Mouse (Mus musculus) liver, adult 2 months (tissue): Measurements from ENCODE around the gene Ptprd.

Experiments
- CTCF ChIP-seq: fragments of 200-500 bp; IDR thresholded peaks from 2 replicates; pipeline ENCODE4 v1.5.1; 2011; ENCODE audit warnings: low read depth, low read length, control low read depth
- POLR2A ChIP-seq: fragments of 200-500 bp; IDR thresholded peaks from 2 replicates; pipeline ENCODE4 v1.6.1; 2011; ENCODE audit warnings: low read length, control low read depth; ENCODE audit not compliant: insufficient read depth; ENCODE audit errors: extremely low read depth

GRCm38 (mm10) chr4:77241852-77242455 is 969.8 kb downstream of the Ptprd start:
- no peak for TF ChIP-seq CTCF
- no peak for TF ChIP-seq POLR2A
